Mouse (Mus musculus): ENCODE data around the gene Ms4a3.

- TF ChIP-seq CTCF (IDR thresholded peaks at IDR 0.05; ENCODE audit: control insufficient read depth, insufficient read depth, insufficient replicate concordance, low read depth, low read length) = no peak
- no peak for TF ChIP-seq POLR2A (IDR thresholded peaks at IDR 0.05; ENCODE audit: control insufficient read depth, low read depth, low read length)
These were observed 5.5 kb upstream of the Ms4a3 start for GRCm38 (mm10) chr19:11646166-11646565.

Data from testis, adult 2 months (tissue).